Mouse (Mus musculus) forebrain, embryonic 10.5 days (tissue): ENCODE results near the gene Rgs9. TPM values are rescaled to one million over a fixed set of nuclear protein-coding genes. Genes with fewer than 3 reads are reported as not detected.
A peak's percentile ranks its signal among the peaks of the same experiment; 100 is the strongest.

Source experiments
- DNase-seq: peaks from one replicate; pipeline ENCODE4 v3.0.0-alpha.2; 2017; ENCODE audit warnings: low spot score; ENCODE audit errors: extremely low spot score
- H3K27ac ChIP-seq: fragments of 300-500 bp; sonication (generic); 2 replicates; pipeline ENCODE4 v1.5.1; 2016; ENCODE audit warnings: mild to moderate bottlenecking
- H3K27me3 ChIP-seq: fragments of 300-500 bp; sonication (generic); 2 replicates; pipeline ENCODE4 v1.6.1; 2016; ENCODE audit warnings: mild to moderate bottlenecking; ENCODE audit not compliant: poor library complexity, severe bottlenecking
- H3K36me3 ChIP-seq: fragments of 300-500 bp; sonication (generic); replicated peaks from 2 replicates; pipeline ENCODE4 v1.6.1; 2016; ENCODE audit warnings: mild to moderate bottlenecking, moderate library complexity
- H3K4me1 ChIP-seq: fragments of 300-500 bp; sonication (generic); 2 replicates; pipeline ENCODE4 v1.6.1; 2016
- H3K4me3 ChIP-seq: fragments of 300-500 bp; sonication (generic); 2 replicates; pipeline ENCODE4 v1.5.1; 2016; ENCODE audit warnings: mild to moderate bottlenecking, moderate library complexity
- H3K9me3 ChIP-seq: fragments of 300-500 bp; sonication (generic); 2 replicates; pipeline ENCODE4 v1.6.1; 2016; ENCODE audit warnings: mild to moderate bottlenecking, moderate library complexity
- WGBS: fragments of 180-500 bp; shearing (Covaris S2); methylation state at CpG from one replicate; pipeline ENCODE4 v1.1.7; 2016; 5-methylcytosine and 5-hydroxymethylcytosine counted together
- polyA plus RNA-seq: library from polyadenylated mRNA; unstranded; fragments of >200 nt; fragmentation: Nextera tagmentation; extraction: Ambion mirVana; gene quantifications from 2 replicates; pipeline ENCODE4 v1.2.1, GENCODE M21; 2016

The Rgs9 gene
- polyA plus RNA-seq, 1 experiment from 2014 or later, result 1.3 TPM

DNA sequence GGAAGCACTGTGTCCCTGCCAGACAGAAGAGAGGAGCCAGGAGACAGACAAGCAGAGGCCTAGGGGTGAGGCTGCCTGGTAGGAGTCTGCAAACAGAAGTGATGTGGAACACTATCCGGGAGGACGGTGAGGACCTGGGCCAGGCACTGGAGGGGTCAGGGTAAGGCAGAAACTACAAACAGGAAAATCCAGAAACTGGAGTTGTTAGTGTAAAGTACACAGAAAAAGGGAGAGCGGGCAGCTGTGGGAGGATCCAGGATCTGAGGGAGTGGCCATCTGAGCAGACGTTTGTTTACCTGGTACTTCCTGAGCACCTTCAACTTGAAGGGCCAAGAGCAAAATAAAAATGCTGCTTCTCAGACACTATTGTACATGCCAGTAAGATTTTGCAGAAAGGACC is 42.9 kb downstream of the Rgs9 start:
- DNase-seq, result no peak
- Histone ChIP-seq H3K4me3 (no peak overlapping the region), H3K27ac (no peak overlapping the region), H3K36me3 (no peaks in the 10 kb centered on the region), H3K4me1 (peaks cover 13% of the 10 kb centered on the region), H3K27me3 (no peaks in the 10 kb centered on the region), H3K9me3 (no peaks in the 10 kb centered on the region)
- WGBS, result 83% methylated on average over 4 of the region's 4 CpGs

- WGBS, result 54% methylated on average over 5 of the region's 5 CpGs
- Histone ChIP-seq H3K27me3 (no peaks in the 10 kb centered on the region), H3K9me3 (no peaks in the 10 kb centered on the region), H3K36me3 (no peaks in the 10 kb centered on the region), H3K4me1 (peaks cover 13% of the 10 kb centered on the region), H3K27ac (no peak overlapping the region), H3K4me3 (no peak overlapping the region)
- DNase-seq, result no peak
Measured at GRCm38 (mm10) chr11:109252483-109252882, 45.4 kb downstream of the Rgs9 start.

GRCm38 (mm10) chr11:109250566-109250965 is 47.4 kb downstream of the Rgs9 start:
- no peak for DNase-seq
- H3K4me1 ChIP-seq, result peaks cover 13% of the 10 kb centered on the region
- H3K9me3 ChIP-seq, result no peaks in the 10 kb centered on the region
- WGBS, result 87% methylated on average over 4 of the region's 4 CpGs
- no peak overlapping the region for H3K27ac ChIP-seq
- no peak overlapping the region for H3K4me3 ChIP-seq
- no peaks in the 10 kb centered on the region for H3K36me3 ChIP-seq
- peaks cover 14% of the 10 kb centered on the region for H3K27me3 ChIP-seq

DNA sequence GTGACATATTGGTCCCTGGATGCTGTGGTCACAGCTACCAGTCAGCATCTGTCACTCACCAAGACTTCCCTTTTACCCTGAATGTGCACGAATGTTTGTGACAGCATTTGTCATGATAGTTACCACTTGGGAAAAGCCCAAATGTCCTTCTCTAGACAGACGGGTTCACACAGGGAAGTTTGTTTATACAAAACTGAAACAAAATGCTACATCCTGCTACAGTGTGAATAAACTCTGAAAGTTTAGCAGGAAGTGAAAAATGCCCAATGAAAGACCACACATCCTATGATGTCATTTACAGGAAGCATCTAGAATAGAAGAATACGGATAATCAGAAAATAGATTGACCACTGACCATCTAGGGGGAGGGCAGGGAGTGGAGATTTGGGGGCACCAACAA is 51.0 kb downstream of the Rgs9 start:
- Histone ChIP-seq H3K9me3 (no peaks in the 10 kb centered on the region), H3K27ac (no peak overlapping the region), H3K27me3 (peaks cover 23% of the 10 kb centered on the region), H3K4me3 (no peak overlapping the region), H3K4me1 (peaks cover 4% of the 10 kb centered on the region), H3K36me3 (no peaks in the 10 kb centered on the region)
- 81% methylated on average over 3 of the region's 3 CpGs for WGBS
- no peak for DNase-seq

DNA sequence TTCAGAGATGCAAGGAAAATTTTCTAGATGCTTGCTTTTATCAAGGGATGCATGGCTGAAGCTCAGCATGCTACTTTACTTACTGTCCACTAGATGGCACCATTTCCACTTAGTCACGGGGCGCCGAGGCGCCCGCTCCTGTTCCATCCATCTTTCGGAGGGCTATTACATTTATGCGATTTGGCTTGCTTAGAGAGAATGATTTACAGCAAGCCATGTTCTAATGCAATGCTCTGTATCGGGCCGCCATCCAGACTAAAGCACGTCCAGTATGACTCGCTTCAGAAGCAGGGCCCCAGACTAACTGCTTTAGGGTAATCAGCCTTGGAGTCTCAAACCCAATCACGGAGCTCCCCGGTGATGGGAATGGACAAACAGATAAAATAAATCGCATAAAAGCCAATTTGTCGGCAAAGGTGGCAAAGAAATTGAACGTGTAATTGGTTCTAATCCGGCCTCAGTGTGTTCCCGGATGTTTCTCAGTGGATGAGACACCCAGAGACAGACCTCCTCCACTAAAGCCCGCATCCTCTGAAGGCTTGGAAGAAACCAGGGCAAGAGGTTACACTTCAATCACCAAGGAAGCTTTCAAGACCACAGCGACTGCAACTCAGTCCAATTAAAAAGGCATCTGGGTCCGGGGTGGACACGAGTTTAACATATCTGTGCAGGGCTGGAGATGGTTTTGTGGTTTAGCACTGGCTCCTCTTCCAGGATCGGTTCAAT is 53.1 kb downstream of the Rgs9 start:
- peak; percentile 45 for DNase-seq
- no peak overlapping the region for H3K27ac ChIP-seq
- no peaks in the 10 kb centered on the region for H3K36me3 ChIP-seq
- 33% methylated on average over 23 of the region's 23 CpGs for WGBS
- no peaks in the 10 kb centered on the region for H3K9me3 ChIP-seq
- peaks cover 3% of the 10 kb centered on the region; the same call in 1 of the 2 replicates for H3K4me1 ChIP-seq
- peaks cover 23% of the 10 kb centered on the region for H3K27me3 ChIP-seq
- peak overlapping the region; percentile 30 for H3K4me3 ChIP-seq

- Histone ChIP-seq H3K27me3 (peaks cover 5% of the 10 kb centered on the region), H3K27ac (no peak overlapping the region), H3K4me1 (peaks cover 25% of the 10 kb centered on the region), H3K4me3 (no peak overlapping the region), H3K9me3 (no peaks in the 10 kb centered on the region), H3K36me3 (no peaks in the 10 kb centered on the region)
- 89% methylated on average over 4 of the region's 4 CpGs for WGBS
- no peak for DNase-seq
Measured at GRCm38 (mm10) chr11:109240126-109240525, 57.8 kb downstream of the Rgs9 start.

DNA sequence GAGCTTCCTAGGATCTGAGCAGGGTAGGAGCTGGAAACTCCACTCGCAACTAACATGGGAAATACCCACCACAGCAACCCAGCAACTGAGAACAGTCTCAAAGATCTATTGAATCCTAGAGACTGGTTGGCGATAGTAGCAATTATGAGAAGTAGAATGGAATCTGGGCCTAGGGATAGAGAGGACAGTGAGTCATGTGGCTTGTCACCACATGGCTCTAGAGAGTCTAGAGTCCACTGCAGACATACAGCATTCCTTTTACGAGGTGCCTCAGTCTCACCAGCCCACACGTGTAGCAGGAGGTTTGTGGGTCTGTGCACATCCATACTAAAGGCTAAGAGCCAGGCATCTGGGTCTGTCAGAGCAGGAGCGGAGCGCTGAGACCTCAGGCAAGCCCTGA is 59.3 kb downstream of the Rgs9 start:
- H3K27me3 ChIP-seq, result no peaks in the 10 kb centered on the region
- DNase-seq, result no peak
- no peak overlapping the region for H3K4me3 ChIP-seq
- H3K4me1 ChIP-seq, result peaks cover 22% of the 10 kb centered on the region
- H3K9me3 ChIP-seq, result no peaks in the 10 kb centered on the region
- H3K36me3 ChIP-seq, result no peaks in the 10 kb centered on the region
- WGBS, result 89% methylated on average over 6 of the region's 6 CpGs
- peak overlapping the region; percentile 17; the same call in 1 of the 2 replicates for H3K27ac ChIP-seq

GRCm38 (mm10) chr11:109237796-109238195 is 60.1 kb downstream of the Rgs9 start:
- H3K9me3 ChIP-seq, result no peaks in the 10 kb centered on the region
- peaks cover 22% of the 10 kb centered on the region for H3K4me1 ChIP-seq
- no peak overlapping the region for H3K4me3 ChIP-seq
- 38% methylated on average over 8 of the region's 8 CpGs for WGBS
- H3K27me3 ChIP-seq, result no peaks in the 10 kb centered on the region
- no peaks in the 10 kb centered on the region for H3K36me3 ChIP-seq
- H3K27ac ChIP-seq, result peak overlapping the region; percentile 17; the same call in 1 of the 2 replicates
- DNase-seq, result no peak

GRCm38 (mm10) chr11:109233627-109234026 is 64.3 kb downstream of the Rgs9 start:
- H3K27ac ChIP-seq, result no peak overlapping the region
- H3K4me1 ChIP-seq, result peaks cover 18% of the 10 kb centered on the region
- WGBS, result 79% methylated on average over 3 of the region's 3 CpGs
- no peaks in the 10 kb centered on the region for H3K9me3 ChIP-seq
- no peaks in the 10 kb centered on the region for H3K27me3 ChIP-seq
- H3K36me3 ChIP-seq, result no peaks in the 10 kb centered on the region
- H3K4me3 ChIP-seq, result no peak overlapping the region
- no peak for DNase-seq

DNA sequence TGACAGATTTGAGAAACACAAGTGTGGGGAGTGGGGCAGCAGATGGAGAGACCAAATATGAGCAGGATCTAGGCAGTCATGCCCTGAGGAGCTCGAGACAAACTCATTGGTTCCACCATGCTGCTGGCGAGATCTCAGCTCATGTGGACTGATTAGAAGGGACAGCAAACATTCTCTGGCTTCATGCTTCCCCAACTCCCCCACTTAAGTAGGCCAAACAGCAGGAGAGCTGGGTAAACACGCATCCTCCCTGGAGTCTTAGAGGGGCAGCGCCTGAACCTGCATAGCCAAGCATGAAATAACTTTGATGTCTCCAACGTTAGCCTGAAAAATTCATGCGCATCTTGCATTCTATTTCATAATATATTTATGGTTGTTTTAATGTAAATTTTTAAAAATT is 65.1 kb downstream of the Rgs9 start:
- no peaks in the 10 kb centered on the region for H3K27me3 ChIP-seq
- 88% methylated on average over 6 of the region's 6 CpGs for WGBS
- no peaks in the 10 kb centered on the region for H3K36me3 ChIP-seq
- no peak for DNase-seq
- no peaks in the 10 kb centered on the region for H3K9me3 ChIP-seq
- H3K4me1 ChIP-seq, result peaks cover 9% of the 10 kb centered on the region
- H3K4me3 ChIP-seq, result no peak overlapping the region
- H3K27ac ChIP-seq, result no peak overlapping the region

- whole genome bisulfite sequencing, result 89% methylated on average over 12 of the region's 12 CpGs
- Histone ChIP-seq H3K27ac (0 out of 2 replicates have a peak overlapping the region, but pooled peaks have one; percentile 25), H3K4me3 (no peak overlapping the region), H3K27me3 (no peaks in the 10 kb centered on the region), H3K9me3 (no peaks in the 10 kb centered on the region), H3K36me3 (no peaks in the 10 kb centered on the region), H3K4me1 (peaks cover 5% of the 10 kb centered on the region; the same call in 1 of the 2 replicates)
- no peak for DNase-seq
Measured at GRCm38 (mm10) chr11:109227139-109227538, 70.8 kb downstream of the Rgs9 start.

- Histone ChIP-seq H3K27ac (0 out of 2 replicates have a peak overlapping the region, but pooled peaks have one; percentile 20), H3K27me3 (peaks cover 15% of the 10 kb centered on the region), H3K4me3 (no peak overlapping the region), H3K9me3 (no peaks in the 10 kb centered on the region), H3K36me3 (no peaks in the 10 kb centered on the region), H3K4me1 (peaks cover 27% of the 10 kb centered on the region)
- no peak for DNase-seq
- 44% methylated on average over 4 of the region's 4 CpGs for WGBS
Measured at GRCm38 (mm10) chr11:109221209-109222007, 76.5 kb downstream of the Rgs9 start.
